Mouse (Mus musculus): ENCODE results near the gene Sh3rf1.

- no peak for TF ChIP-seq POLR2A (IDR thresholded peaks at IDR 0.05; ENCODE audit: extremely low read depth, insufficient read depth, low read length)
- TF ChIP-seq CTCF (IDR thresholded peaks at IDR 0.05; ENCODE audit: extremely low read depth, insufficient read depth, low read length) = no peak
Measured at GRCm38 (mm10) chr8:61305451-61306070, 81.9 kb downstream of the Sh3rf1 start.

All from cortical plate, adult 2 months (tissue).